Mouse (Mus musculus): ENCODE measurements around the gene B3glct.

B3glct gene

GRCm38 (mm10) chr5:149745079-149745478 lies 67.0 kb downstream of the B3glct start:
- no peak for DNase-seq (ENCODE audit: low read depth in 2 of 2, low spot score in 2 of 2)

GRCm38 (mm10) chr5:149748640-149749580 lies 70.9 kb downstream of the B3glct start:
- DNase-seq (ENCODE audit: low read depth in 2 of 2, low spot score in 2 of 2): no peak

GRCm38 (mm10) chr5:149751861-149752260 lies 73.8 kb downstream of the B3glct start:
- no peak for DNase-seq (ENCODE audit: low read depth in 2 of 2, low spot score in 2 of 2)

- no peak for DNase-seq (ENCODE audit: low read depth in 2 of 2, low spot score in 2 of 2)
Measured at GRCm38 (mm10) chr5:149753073-149753472, 75.0 kb downstream of the B3glct start.

GRCm38 (mm10) chr5:149767116-149767515 lies 89.1 kb downstream of the B3glct start:
- DNase-seq (ENCODE audit: low read depth in 2 of 2, low spot score in 2 of 2): no peak

- DNase-seq (ENCODE audit: low read depth in 2 of 2, low spot score in 2 of 2): no peak
Measured at GRCm38 (mm10) chr5:149767651-149768301, 89.7 kb downstream of the B3glct start.

GRCm38 (mm10) chr5:149769666-149770065 lies 91.6 kb downstream of the B3glct start:
- no peak for DNase-seq (ENCODE audit: low read depth in 2 of 2, low spot score in 2 of 2)

GRCm38 (mm10) chr5:149776038-149776437 lies 98.0 kb downstream of the B3glct start:
- DNase-seq (ENCODE audit: low read depth in 2 of 2, low spot score in 2 of 2): no peak

- no peak for DNase-seq (ENCODE audit: low read depth in 2 of 2, low spot score in 2 of 2)
Measured at GRCm38 (mm10) chr5:149779740-149780139, 101.7 kb downstream of the B3glct start.

GRCm38 (mm10) chr5:149780411-149780810 lies 102.4 kb downstream of the B3glct start:
- DNase-seq (ENCODE audit: low read depth in 2 of 2, low spot score in 2 of 2): peak in 1 of 2 experiments; percentile 5

- no peak for DNase-seq (ENCODE audit: low read depth in 2 of 2, low spot score in 2 of 2)
Measured at GRCm38 (mm10) chr5:149790087-149790486, 112.1 kb downstream of the B3glct start.

GRCm38 (mm10) chr5:149810071-149810470 lies 132.0 kb downstream of the B3glct start:
- no peak for DNase-seq (ENCODE audit: low read depth in 2 of 2, low spot score in 2 of 2)

- no peak for DNase-seq (ENCODE audit: low read depth in 2 of 2, low spot score in 2 of 2)
Measured at GRCm38 (mm10) chr5:149811835-149812234, 133.8 kb downstream of the B3glct start.

Data from CD8-positive naive resting alpha-beta T cell, adult 2 months (primary cell).